Mouse (Mus musculus) frontal cortex, postnatal 36 days (tissue): Measurements from ENCODE around the gene Melk.

Source experiments
- DNase-seq, 2 experiments: peaks; one replicate each; pipeline ENCODE4 v3.0.0; 2022; ENCODE audit warnings: low spot score in 2 of 2

Gene Melk

GRCm38 (mm10) chr4:44327976-44328375, 27.3 kb downstream of the Melk start:
- DNase-seq = no peak

GRCm38 (mm10) chr4:44335006-44335405, 34.3 kb downstream of the Melk start:
- no peak for DNase-seq

GRCm38 (mm10) chr4:44361670-44362069, 61.0 kb downstream of the Melk start:
- no peak for DNase-seq

- DNase-seq = no peak
These were observed 62.8 kb downstream of the Melk start for GRCm38 (mm10) chr4:44363434-44364013.

GRCm38 (mm10) chr4:44392231-44393216, 91.8 kb downstream of the Melk start:
- no peak for DNase-seq

GRCm38 (mm10) chr4:44402607-44403006, 101.9 kb downstream of the Melk start:
- peak in 1 of 2 experiments; percentile 8 for DNase-seq

- no peak for DNase-seq
These were observed 103.8 kb downstream of the Melk start for GRCm38 (mm10) chr4:44404487-44404886.
